Mouse (Mus musculus) adrenal gland, adult 10 weeks (tissue): ENCODE measurements around the gene Tmem43. TPM values are rescaled to one million over a fixed set of nuclear protein-coding genes. Genes with fewer than 3 reads are reported as not detected.

Experiments
- polyA plus RNA-seq: library from polyadenylated mRNA; stranded (reverse); fragments of 350-450 nt; fragmentation: Illumina TruSeq; extraction: RNeasy Lipid Tissue Mini Kit (QIAGEN cat#74804); gene quantifications from one replicate; pipeline ENCODE4 v1.2.3, GENCODE M21; 2014; ENCODE audit warnings: low read depth, low replicate concordance

Gene Tmem43
- polyA plus RNA-seq: 17.7 TPM

DNA sequence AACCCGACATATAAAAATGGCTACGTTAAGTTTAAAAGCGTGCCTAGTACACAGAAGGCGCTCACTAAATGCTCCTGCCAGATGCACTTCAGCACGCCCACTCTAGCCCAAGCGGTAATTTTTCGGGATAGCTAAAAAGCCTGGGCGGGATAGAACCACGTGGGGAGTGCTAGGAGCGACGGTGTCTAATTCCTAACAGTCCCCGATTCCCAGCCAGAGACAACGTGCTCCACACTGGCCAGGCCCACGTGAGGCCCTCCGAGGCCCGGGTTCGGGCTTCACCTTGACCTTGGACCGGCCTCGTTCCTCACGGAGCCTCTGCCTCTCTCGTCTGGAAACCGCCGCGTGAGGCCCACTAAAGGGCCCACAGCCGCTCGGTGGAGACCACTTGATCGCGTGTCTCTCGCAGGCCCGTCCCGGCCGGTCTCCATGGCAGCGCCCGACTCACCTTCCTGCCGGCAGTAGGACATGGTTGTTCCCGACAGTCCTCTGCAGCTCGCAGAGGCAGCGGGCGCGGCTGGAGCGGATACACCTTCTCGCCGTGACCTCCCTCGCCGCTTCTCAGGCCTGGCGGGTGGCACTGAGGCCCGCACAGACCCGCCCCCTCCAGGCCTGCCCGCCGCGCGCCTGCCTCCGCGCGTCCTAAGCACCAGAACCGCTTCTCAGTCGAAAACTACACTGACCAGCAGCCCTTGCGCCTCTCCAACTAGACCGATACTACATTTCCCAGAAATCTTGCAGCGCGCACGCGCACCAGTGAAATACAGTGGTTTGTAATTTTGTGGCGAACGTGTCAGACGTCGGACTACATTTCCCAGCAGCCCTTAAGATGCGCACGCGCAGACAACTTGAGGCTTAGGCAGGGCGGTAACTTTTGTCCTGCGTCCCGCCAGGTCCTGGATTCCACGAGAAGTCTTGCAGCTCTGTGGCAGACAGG, at the start of gene Tmem43, which contains the start of gene Chchd4:
Gene Tmem43, plus strand, starts transcription at position 836 of the 937 bp plus-strand sequence.
Gene Chchd4, minus strand, starts transcription at position 679 of the 937 bp plus-strand sequence.

DNA sequence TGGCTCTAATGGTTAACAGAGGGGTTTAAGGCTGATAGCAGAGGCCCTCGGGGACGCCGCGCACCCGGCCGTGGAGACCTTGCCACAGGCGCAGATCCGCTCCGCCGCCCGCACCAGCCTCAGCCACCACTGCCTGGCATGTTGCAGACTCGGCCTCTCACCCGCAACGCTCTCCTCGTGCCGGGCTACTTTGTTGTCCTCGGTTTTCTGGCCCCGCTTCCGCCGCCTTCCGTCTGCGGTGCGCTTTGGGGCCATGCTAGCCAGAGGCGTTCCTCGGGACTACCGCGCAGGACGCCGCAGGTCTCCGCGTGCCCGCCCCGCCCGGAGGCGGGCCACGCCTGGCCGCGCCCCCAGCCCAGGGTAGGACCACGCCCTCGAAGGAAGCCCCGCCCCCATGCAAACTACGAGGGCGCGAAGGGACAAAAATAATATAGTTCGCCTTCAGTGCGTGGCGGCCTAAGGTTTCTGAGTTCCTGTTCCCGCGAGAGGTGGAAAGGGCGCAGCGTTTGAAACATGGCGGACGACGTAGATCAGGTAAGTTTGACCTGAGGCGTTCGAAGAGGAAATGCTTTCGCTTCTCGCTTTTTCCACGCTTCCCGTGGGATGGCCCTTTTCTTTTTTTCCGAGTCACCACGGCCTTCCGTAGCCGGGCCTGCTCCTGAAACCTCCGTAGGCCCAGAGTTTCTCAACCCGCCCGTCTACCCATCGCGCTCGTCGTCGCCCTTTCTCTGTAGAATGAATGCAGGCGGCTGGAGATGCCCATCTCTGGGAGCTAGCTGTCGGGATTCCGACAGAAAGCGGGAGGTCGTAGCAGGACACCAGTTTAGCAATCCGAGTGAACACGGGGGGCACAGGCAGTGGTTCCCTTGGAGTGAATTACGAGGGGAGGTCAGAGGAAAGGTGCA, 42.3 kb downstream of the Tmem43 start, which contains the start of the genes Xpc and Lsm3:
Gene Xpc, minus strand, starts transcription at position 344 of the 905 bp plus-strand sequence.
Gene Lsm3, plus strand, starts transcription at position 384 of the 905 bp plus-strand sequence.

Other genes starting within 250 kb of the Tmem43 start
- not detected for gene Wnt7a, start 62.3 kb upstream of the Tmem43 start, polyA plus RNA-seq
- 12.4 TPM for gene Chchd4, start 157 bp upstream of the Tmem43 start, polyA plus RNA-seq
- 6.6 TPM for gene Xpc, start 42.2 kb downstream of the Tmem43 start, polyA plus RNA-seq
- gene Lsm3, start 42.2 kb downstream of the Tmem43 start, polyA plus RNA-seq: 56.5 TPM
- gene Slc6a6, start 210.3 kb downstream of the Tmem43 start, polyA plus RNA-seq: 298 TPM